Mouse (Mus musculus): ENCODE measurements at regions not wholly inside any gene's neighbourhood (a gene's known extent, or its start where the extent isn't known, plus 50 kb on each side); places are given as distances from the start of the nearest gene placed in this dataset.
"Not testable (repeated sequence)": the region's sequence is repeated elsewhere in the genome, so short reads cannot be mapped to it uniquely, and the experiment has no call there.

DNA sequence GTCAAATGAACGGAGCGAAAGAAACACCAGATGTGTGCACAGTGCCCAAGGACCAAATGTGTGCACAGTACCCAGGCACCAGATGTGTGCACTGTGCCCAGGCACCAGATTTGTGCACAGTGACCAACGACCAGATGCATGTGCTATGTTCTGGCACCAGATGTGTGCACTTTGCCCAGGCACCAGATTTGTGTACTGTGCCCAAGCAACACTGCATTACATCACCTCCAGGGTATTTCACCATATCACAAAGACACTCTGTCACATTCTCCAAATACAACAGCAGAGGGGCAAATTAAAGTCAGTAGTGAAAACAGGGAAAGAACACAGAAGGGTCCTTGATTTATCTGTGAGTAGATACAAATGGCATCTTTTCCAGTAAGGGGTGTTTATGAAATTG is 93.4 kb downstream of the Mettl4 start:
- Histone ChIP-seq H3K4me1 (replicated peaks; ENCODE audit: control insufficient read depth, insufficient read depth, low read length) (no peaks in the 10 kb centered on the region), H3K4me2 (no peak overlapping the region), H3K9ac (ENCODE audit: low read depth, low read length) (no peak overlapping the region), H3K4me3 (ENCODE audit: low read depth, low read length) (no peak overlapping the region), H3K36me3 (ENCODE audit: control insufficient read depth, insufficient read depth, low read length) (no peaks in the 10 kb centered on the region), H3K27me3 (replicated peaks; ENCODE audit: control insufficient read depth, insufficient read depth, low read length) (no peaks in the 10 kb centered on the region), H3K9me3 (ENCODE audit: control insufficient read depth, low read length) (no peaks in the 10 kb centered on the region), H3K27ac (ENCODE audit: low read depth, low read length) (no peak overlapping the region)
- 77% methylated on average over 3 of the region's 3 CpGs for WGBS
- ATAC-seq (replicated peaks; ENCODE audit: low FRiP score) (peak; percentile 62), DNase-seq (ENCODE audit: low spot score) (no peak)

DNA sequence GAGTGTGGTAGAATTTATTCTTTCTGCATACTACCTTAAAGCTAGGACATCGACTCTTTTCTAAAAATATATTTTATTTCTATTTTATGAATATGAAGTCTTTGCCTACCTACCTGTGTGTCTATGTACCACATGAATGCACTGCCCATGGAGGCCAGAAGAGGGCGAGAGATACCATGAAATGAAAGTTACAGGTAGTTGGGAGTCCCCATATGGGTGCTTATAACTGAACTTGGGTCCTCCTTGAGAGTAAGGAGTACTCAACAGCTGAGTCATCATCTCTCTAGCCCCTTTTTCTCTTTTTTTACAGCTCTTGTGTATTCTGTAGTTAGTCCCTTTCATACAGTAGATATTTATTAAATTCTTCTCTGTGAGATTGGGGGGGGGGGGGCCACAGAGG is 94.3 kb downstream of the Mettl4 start:
- WGBS: 78% methylated on average over 2 of the region's 2 CpGs
- no peaks in the 10 kb centered on the region for H3K4me1 ChIP-seq (replicated peaks; ENCODE audit: control insufficient read depth, insufficient read depth, low read length)
- H3K9ac ChIP-seq (ENCODE audit: low read depth, low read length): no peak overlapping the region
- ATAC-seq (replicated peaks; ENCODE audit: low FRiP score) (no peak), DNase-seq (ENCODE audit: low spot score) (no peak)
- no peaks in the 10 kb centered on the region for H3K27me3 ChIP-seq (replicated peaks; ENCODE audit: control insufficient read depth, insufficient read depth, low read length)
- H3K4me2 ChIP-seq: no peak overlapping the region
- H3K27ac ChIP-seq (ENCODE audit: low read depth, low read length): no peak overlapping the region
- no peaks in the 10 kb centered on the region for H3K36me3 ChIP-seq (ENCODE audit: control insufficient read depth, insufficient read depth, low read length)
- H3K9me3 ChIP-seq (ENCODE audit: control insufficient read depth, low read length): no peaks in the 10 kb centered on the region
- no peak overlapping the region for H3K4me3 ChIP-seq (ENCODE audit: low read depth, low read length)

DNA sequence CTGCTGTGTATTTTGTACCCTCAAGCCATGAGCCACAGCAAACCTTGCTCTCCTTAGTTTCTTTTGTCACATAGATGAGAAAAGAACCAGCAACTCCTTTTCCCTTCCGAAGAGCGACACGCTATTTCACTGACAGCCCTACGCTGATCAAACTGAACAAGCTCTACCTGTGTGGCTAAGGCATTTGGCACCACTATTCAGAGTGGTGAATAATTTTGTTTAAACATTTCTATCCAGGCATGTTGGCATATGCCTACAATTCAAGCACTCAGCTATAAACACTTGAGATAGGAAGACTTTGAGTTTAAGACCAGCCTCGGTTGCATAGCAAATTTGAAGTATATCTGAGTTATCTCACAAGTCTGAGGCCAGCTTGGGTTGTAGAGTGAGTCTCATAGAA is 95.2 kb downstream of the Mettl4 start:
- Histone ChIP-seq H3K36me3 (ENCODE audit: control insufficient read depth, insufficient read depth, low read length) (no peaks in the 10 kb centered on the region), H3K4me1 (replicated peaks; ENCODE audit: control insufficient read depth, insufficient read depth, low read length) (no peaks in the 10 kb centered on the region), H3K9ac (ENCODE audit: low read depth, low read length) (no peak overlapping the region), H3K27me3 (replicated peaks; ENCODE audit: control insufficient read depth, insufficient read depth, low read length) (no peaks in the 10 kb centered on the region), H3K4me2 (no peak overlapping the region), H3K9me3 (ENCODE audit: control insufficient read depth, low read length) (no peaks in the 10 kb centered on the region), H3K27ac (ENCODE audit: low read depth, low read length) (no peak overlapping the region), H3K4me3 (ENCODE audit: low read depth, low read length) (no peak overlapping the region)
- no peak for DNase-seq (ENCODE audit: low spot score)
- ATAC-seq (replicated peaks; ENCODE audit: low FRiP score): no peak
- 87% methylated on average over 5 of the region's 5 CpGs for WGBS

DNA sequence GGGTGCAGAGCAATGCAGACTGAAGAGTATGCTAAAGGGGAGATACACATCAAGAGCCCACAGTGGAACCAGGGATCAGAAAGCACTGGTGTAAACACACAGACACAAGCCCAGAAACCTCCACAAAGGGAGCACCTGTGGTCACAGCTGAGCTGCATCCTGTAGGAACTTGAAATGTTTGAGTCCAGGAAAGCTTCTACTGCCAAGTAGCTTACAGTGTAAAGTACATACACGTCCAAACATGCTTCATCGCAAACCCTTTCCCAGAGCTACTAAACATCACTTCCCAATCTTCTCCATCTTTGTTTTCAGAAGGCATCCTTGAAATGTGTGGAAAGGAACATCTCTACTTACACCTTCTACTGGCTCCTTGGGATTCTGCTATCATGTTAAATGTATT is 97.4 kb downstream of the Mettl4 start:
- H3K36me3 ChIP-seq (ENCODE audit: control insufficient read depth, insufficient read depth, low read length): no peaks in the 10 kb centered on the region
- ATAC-seq (replicated peaks; ENCODE audit: low FRiP score): no peak
- 86% methylated on average over 2 of the region's 2 CpGs for WGBS

DNA sequence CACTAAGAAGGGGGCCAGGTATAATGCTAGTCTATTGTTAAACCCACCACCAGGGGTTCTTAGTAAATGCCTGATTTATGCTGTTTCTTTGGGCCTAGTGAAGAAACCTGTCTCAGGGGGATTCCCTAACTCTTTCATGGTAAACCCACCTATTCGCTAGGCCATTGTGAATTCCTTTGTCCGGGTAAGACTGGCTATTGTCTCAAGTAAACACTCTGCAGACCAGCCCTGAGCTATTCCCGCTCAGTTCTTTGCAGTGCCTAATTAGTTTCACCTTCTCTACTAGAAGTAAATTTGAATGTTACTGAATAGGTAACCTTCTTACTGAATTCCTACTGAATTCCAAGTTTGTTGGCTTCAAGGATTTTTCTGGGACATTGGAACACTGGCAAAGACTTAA is 98.3 kb downstream of the Mettl4 start:
- not testable (repeated sequence) for H3K36me3 ChIP-seq (ENCODE audit: control insufficient read depth, insufficient read depth, low read length); H3K4me3 ChIP-seq (ENCODE audit: low read depth, low read length); H3K4me2 ChIP-seq; ATAC-seq (replicated peaks; ENCODE audit: low FRiP score); H3K9me3 ChIP-seq (ENCODE audit: control insufficient read depth, low read length); DNase-seq (ENCODE audit: low spot score); H3K9ac ChIP-seq (ENCODE audit: low read depth, low read length); H3K4me1 ChIP-seq (replicated peaks; ENCODE audit: control insufficient read depth, insufficient read depth, low read length); H3K27ac ChIP-seq (ENCODE audit: low read depth, low read length); H3K27me3 ChIP-seq (replicated peaks; ENCODE audit: control insufficient read depth, insufficient read depth, low read length)
- WGBS: 70% methylated on average over 3 of the region's 3 CpGs

More for the DNA sequence above, 97.4 kb downstream of the Mettl4 start:
- Histone ChIP-seq H3K27ac (ENCODE audit: low read depth, low read length) (no peak overlapping the region), H3K9me3 (ENCODE audit: control insufficient read depth, low read length) (no peaks in the 10 kb centered on the region), H3K4me1 (replicated peaks; ENCODE audit: control insufficient read depth, insufficient read depth, low read length) (no peaks in the 10 kb centered on the region), H3K4me2 (no peak overlapping the region), H3K4me3 (ENCODE audit: low read depth, low read length) (no peak overlapping the region), H3K9ac (ENCODE audit: low read depth, low read length) (no peak overlapping the region), H3K27me3 (replicated peaks; ENCODE audit: control insufficient read depth, insufficient read depth, low read length) (no peaks in the 10 kb centered on the region)
- DNase-seq (ENCODE audit: low spot score): no peak
